Comparison of ENCODE assay signal across 9 mouse cellular contexts in the genomic region with DNA sequence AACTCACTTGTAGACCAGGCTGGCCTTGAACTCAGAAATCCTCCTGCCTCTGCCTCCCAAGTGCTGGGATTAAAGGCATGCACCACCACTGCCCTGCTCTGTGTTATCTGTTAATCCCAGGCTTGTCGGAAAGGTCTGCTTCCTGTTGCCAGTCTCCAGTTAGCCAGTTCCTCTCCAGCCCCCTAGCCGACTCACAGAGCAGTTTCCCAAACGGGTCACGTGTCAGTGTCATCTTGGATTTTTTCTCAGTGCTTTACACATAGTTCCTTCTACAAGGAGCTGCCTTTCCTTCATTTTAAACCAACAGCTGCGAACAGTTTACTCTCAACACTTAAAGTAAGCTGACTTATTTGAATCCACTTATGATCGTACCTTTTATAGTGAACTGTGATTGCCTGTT. TPM values are rescaled to one million over a fixed set of nuclear protein-coding genes. Genes with fewer than 3 reads are reported as not detected.
A peak's percentile ranks its signal among the peaks of the same experiment; 100 is the strongest.
DNase-seq lines count a peak whose midpoint lies in the region; ATAC-seq and TF ChIP-seq lines count a peak whose summit lies in the region.
"Had no signal": no experiment of that assay in that cellular context is flagged by ENCODE, and none has a peak within 500 bp of the region (broad histone marks: within the 10 kb centered on the region; RNA-seq: fewer than 3 reads in every experiment).

No protein-coding gene starts in this region.

- H3K4me2 ChIP-seq in embryonic facial prominence, embryonic 15.5 days (replicated peaks): 0 out of 2 replicates have a peak overlapping the region, but pooled peaks have one; percentile 8

- H3K4me1 ChIP-seq in MEL (ENCODE audit: control insufficient read depth in 1 of 2, insufficient read depth in 2 of 2, low read length in 2 of 2): peaks cover 3 to 23% of the 10 kb centered on the region in 2 experiments
- peaks cover 47% of the 10 kb centered on the region for H3K4me1 ChIP-seq in embryonic facial prominence, embryonic 15.5 days

- no peak for ATAC-seq in embryonic facial prominence, embryonic 15.5 days (ENCODE audit: insufficient number of reproducible peaks, low FRiP score, low TSS enrichment, low read depth)

- H3K27me3 ChIP-seq in MEL (ENCODE audit: control insufficient read depth in 1 of 2, insufficient read depth in 2 of 2, low read length in 2 of 2): no peaks in the 10 kb centered on the region
- no peaks in the 10 kb centered on the region for H3K27me3 ChIP-seq in embryonic facial prominence, embryonic 15.5 days
- H3K27me3 ChIP-seq: neural tube, embryonic 12.5 days had no signal

- 0 out of 4 replicates have a peak, but pooled peaks of 1 of the 2 experiments have one; percentile 20 for TF ChIP-seq POLR2A in MEL (IDR thresholded peaks at IDR 0.05; ENCODE audit: control insufficient read depth in 1 of 2, insufficient read depth in 1 of 2, low read depth in 1 of 2, low read length in 2 of 2, poor library complexity in 1 of 2)

- H3K9me3 ChIP-seq in MEL (replicated peaks; ENCODE audit: insufficient read depth, low read length): no peaks in the 10 kb centered on the region
- H3K9me3 ChIP-seq in embryonic facial prominence, embryonic 15.5 days (replicated peaks): no peaks in the 10 kb centered on the region
- H3K9me3 ChIP-seq: neural tube, embryonic 12.5 days had no signal

- DNase-seq in layer of hippocampus, adult 9-11 months: peak; percentile 44
- DNase-seq in layer of hippocampus, adult 18-20 months (ENCODE audit: low spot score in 2 of 2): no peak
- DNase-seq in MEL (ENCODE audit: low read depth, low spot score): peak; percentile 59
- peak; percentile 51 for DNase-seq in lung, postnatal 10 days
- DNase-seq in urinary bladder, postnatal 10 days (ENCODE audit: low spot score): no peak
- DNase-seq in left cerebral cortex, adult 2 months (ENCODE audit: extremely low spot score in 1 of 2, low spot score in 2 of 2): no peak

- TF ChIP-seq CTCF in MEL (IDR thresholded peaks at IDR 0.05 in 2 of 3, conservative IDR thresholded peaks at IDR 0.05 in 1 of 3; ENCODE audit: control insufficient read depth in 1 of 3, insufficient read depth in 1 of 3, low read depth in 2 of 3, low read length in 3 of 3, poor library complexity in 1 of 3, severe bottlenecking in 1 of 3): no peak
- no peak for TF ChIP-seq CTCF in left cerebral cortex, adult 2 months (IDR thresholded peaks at IDR 0.05)

- intact Hi-C loops in left cerebral cortex, adult 2 months (cut with DNase I): loop anchor here (5.0 to 10.0 kb wide), 2 partner anchors 463 to 770 kb away; a partner anchor contains a TSS

- TF ChIP-seq EP300 in MEL (IDR thresholded peaks at IDR 0.05; ENCODE audit: low read depth in 1 of 2, low read length in 2 of 2): no peak

- H3K9ac ChIP-seq in MEL (ENCODE audit: control insufficient read depth, low read depth, low read length, poor library complexity, severe bottlenecking): no peak overlapping the region
- H3K9ac ChIP-seq in embryonic facial prominence, embryonic 15.5 days: no peak overlapping the region

- H3K4me3 ChIP-seq in MEL (ENCODE audit: control insufficient read depth in 1 of 2, insufficient read depth in 1 of 2, low read depth in 2 of 2, low read length in 2 of 2): no peak overlapping the region
- H3K4me3 ChIP-seq in embryonic facial prominence, embryonic 15.5 days (replicated peaks): no peak overlapping the region
- no peak overlapping the region for H3K4me3 ChIP-seq in left cerebral cortex, adult 2 months
- H3K4me3 ChIP-seq: heart, adult 2 months had no signal

- no peak for TF ChIP-seq RAD21 in MEL (IDR thresholded peaks at IDR 0.05; ENCODE audit: low read depth, low read length)

- no peak overlapping the region for H3K27ac ChIP-seq in MEL (ENCODE audit: control insufficient read depth, low read depth, low read length)
- H3K27ac ChIP-seq in embryonic facial prominence, embryonic 15.5 days (replicated peaks): no peak overlapping the region
- no peak overlapping the region for H3K27ac ChIP-seq in left cerebral cortex, adult 2 months
- H3K27ac ChIP-seq: heart, adult 2 months; neural tube, embryonic 12.5 days had no signal

- 76% methylated on average over 6 of the region's 6 CpGs for WGBS in embryonic facial prominence, embryonic 15.5 days

- peaks cover 0 to 11% of the 10 kb centered on the region in 2 experiments; a peak in 2 of 4 replicates for H3K36me3 ChIP-seq in MEL (ENCODE audit: control insufficient read depth in 1 of 2, insufficient read depth in 2 of 2, low read length in 2 of 2)
- H3K36me3 ChIP-seq in embryonic facial prominence, embryonic 15.5 days: no peaks in the 10 kb centered on the region
- H3K36me3 ChIP-seq: neural tube, embryonic 12.5 days had no signal

- peaks cover 41% of the 10 kb centered on the region for H3K79me2 ChIP-seq in MEL (ENCODE audit: control insufficient read depth, insufficient read depth, low read length, poor library complexity)

TF ChIP-seq in MEL, 35 proteins besides CTCF, POLR2A, EP300 and RAD21:
- TF ChIP-seq KAT2A (conservative IDR thresholded peaks at IDR 0.05; ENCODE audit: low read depth, low read length) (no peak), TAL1 (IDR thresholded peaks at IDR 0.05; ENCODE audit: low read length) (peak; percentile 31; the same call in 1 of the 2 replicates), USF1 (IDR thresholded peaks at IDR 0.05; ENCODE audit: low read depth, low read length) (peak; percentile 60)

RNA-seq across cellular contexts. Expression of a gene that starts 2.2 kb away (rescaled TPM):
- 100 to 1,000 TPM; 184 to 185 TPM for total RNA-seq in layer of hippocampus, adult 18-20 months (2021)
- 97.2 and 99.5 TPM in 2 replicates for total RNA-seq in MEL (2012; rRNA removed)
- 100 to 1,000 TPM; 189 to 252 TPM for polyA plus RNA-seq in MEL (2012; ENCODE audit: insufficient read depth in 1 of 2, insufficient read length in 2 of 2, low read depth in 1 of 2, low replicate concordance in 2 of 2, missing spikeins in 1 of 2)
- 118 and 122 TPM in 2 replicates for polyA plus RNA-seq in embryonic facial prominence, embryonic 15.5 days (2015; fragmentation: Nextera tagmentation; extraction: Ambion mirVana)
- 100 to 1,000 TPM; 177 to 179 TPM for total RNA-seq in left cerebral cortex, adult 2 months (2021)

RNA-seq across cellular contexts. Expression of a gene that starts 5.3 kb away (rescaled TPM):
- total RNA-seq in layer of hippocampus, adult 18-20 months (2021): 10 to 100 TPM; 27.4 to 32.5 TPM
- 26.1 and 38.3 TPM in 2 replicates for total RNA-seq in MEL (2012; rRNA removed)
- 10 to 100 TPM in 1 of 2 experiments, not detected in 1; 38.7 TPM for polyA plus RNA-seq in MEL (2012; ENCODE audit: insufficient read depth in 1 of 2, insufficient read length in 2 of 2, low read depth in 1 of 2, low replicate concordance in 2 of 2, missing spikeins in 1 of 2)
- 14.0 and 15.3 TPM in 2 replicates for polyA plus RNA-seq in embryonic facial prominence, embryonic 15.5 days (2015; fragmentation: Nextera tagmentation; extraction: Ambion mirVana)
- 10 to 100 TPM; 23.3 to 28.2 TPM for total RNA-seq in left cerebral cortex, adult 2 months (2021)

RNA-seq across cellular contexts. Expression of a gene that starts 18.5 kb away (rescaled TPM):
- 1 to 10 TPM; 1.3 to 1.6 TPM for total RNA-seq in layer of hippocampus, adult 18-20 months (2021)
- total RNA-seq in MEL (2012; rRNA removed): 0.77 and 0.82 TPM in 2 replicates
- 1 to 10 TPM in 1 of 2 experiments, not detected in 1; 1.5 TPM for polyA plus RNA-seq in MEL (2012; ENCODE audit: insufficient read depth in 1 of 2, insufficient read length in 2 of 2, low read depth in 1 of 2, low replicate concordance in 2 of 2, missing spikeins in 1 of 2)
- polyA plus RNA-seq in embryonic facial prominence, embryonic 15.5 days (2015; fragmentation: Nextera tagmentation; extraction: Ambion mirVana): 0.61 and 0.93 TPM in 2 replicates
- total RNA-seq in left cerebral cortex, adult 2 months (2021): under 1 TPM; 0.56 to 0.59 TPM

RNA-seq across cellular contexts. Expression of a gene that starts 28.2 kb away (rescaled TPM):
- 1 to 10 TPM; 3.2 to 3.8 TPM for total RNA-seq in layer of hippocampus, adult 18-20 months (2021)
- total RNA-seq in MEL (2012; rRNA removed): not detected in 2 replicates
- polyA plus RNA-seq in MEL (2012; ENCODE audit: insufficient read depth in 1 of 2, insufficient read length in 2 of 2, low read depth in 1 of 2, low replicate concordance in 2 of 2, missing spikeins in 1 of 2): under 1 TPM in 1 of 2 experiments, not detected in 1; 0.67 TPM
- polyA plus RNA-seq in embryonic facial prominence, embryonic 15.5 days (2015; fragmentation: Nextera tagmentation; extraction: Ambion mirVana): 3.2 and 3.8 TPM in 2 replicates
- total RNA-seq in left cerebral cortex, adult 2 months (2021): 1 to 10 TPM; 1.1 to 1.7 TPM

RNA-seq across cellular contexts. Expression of a gene that starts 32.5 kb away (rescaled TPM):
- not detected for total RNA-seq in layer of hippocampus, adult 18-20 months (2021)
- total RNA-seq in MEL (2012; rRNA removed): 2.2 and 2.6 TPM in 2 replicates
- polyA plus RNA-seq in MEL (2012; ENCODE audit: insufficient read depth in 1 of 2, insufficient read length in 2 of 2, low read depth in 1 of 2, low replicate concordance in 2 of 2, missing spikeins in 1 of 2): 1 to 10 TPM in 1 of 2 experiments, not detected in 1; 3.9 TPM
- polyA plus RNA-seq in embryonic facial prominence, embryonic 15.5 days (2015; fragmentation: Nextera tagmentation; extraction: Ambion mirVana): 0.54 and 0.89 TPM in 2 replicates
- total RNA-seq in left cerebral cortex, adult 2 months (2021): under 1 TPM in 1 of 2 experiments, not detected in 1; 0.47 TPM

Comparison
In these comparisons a context has a peak if more than half of its experiments do, and no peak if none do; other contexts are left out.
1. DNase-seq: peak in layer of hippocampus, adult 9-11 months (single experiment), MEL (single experiment) and lung, postnatal 10 days (single experiment); none in layer of hippocampus, adult 18-20 months (0 of 2), urinary bladder, postnatal 10 days (single experiment) and left cerebral cortex, adult 2 months (0 of 2).